Mouse (Mus musculus) CH12.LX (cell line): ENCODE measurements around the gene S100a7a.

Source experiments
- CHD2 ChIP-seq: IDR thresholded peaks from 2 replicates; pipeline ENCODE4 v1.6.1; 2011; ENCODE audit warnings: low read length, improper control_type of control experiment
- E2F4 ChIP-seq: IDR thresholded peaks from 2 replicates; pipeline ENCODE4 v1.6.1; 2011; ENCODE audit warnings: low read depth, low read length, improper control_type of control experiment; ENCODE audit not compliant: insufficient replicate concordance
- ETS1 ChIP-seq: conservative IDR thresholded peaks from 2 replicates; pipeline ENCODE4 v1.6.1; 2012; ENCODE audit warnings: low read depth, mild to moderate bottlenecking, inconsistent platforms, low read length, improper control_type of control experiment, moderate library complexity
- JUND ChIP-seq: conservative IDR thresholded peaks from 2 replicates; pipeline ENCODE4 v1.6.1; 2011; ENCODE audit warnings: low read depth, low read length, improper control_type of control experiment
- MAX ChIP-seq: IDR thresholded peaks from 2 replicates; pipeline ENCODE4 v1.6.1; 2011; ENCODE audit warnings: low read length, improper control_type of control experiment
- POLR2A ChIP-seq: IDR thresholded peaks from 2 replicates; pipeline ENCODE4 v1.6.1; 2011; ENCODE audit warnings: low read depth, mild to moderate bottlenecking, improper control_type of control experiment, low read length
- RAD21 ChIP-seq: IDR thresholded peaks from 2 replicates; pipeline ENCODE4 v1.6.1; 2011; ENCODE audit warnings: low read depth, mild to moderate bottlenecking, low read length, improper control_type of control experiment, moderate library complexity

DNA sequence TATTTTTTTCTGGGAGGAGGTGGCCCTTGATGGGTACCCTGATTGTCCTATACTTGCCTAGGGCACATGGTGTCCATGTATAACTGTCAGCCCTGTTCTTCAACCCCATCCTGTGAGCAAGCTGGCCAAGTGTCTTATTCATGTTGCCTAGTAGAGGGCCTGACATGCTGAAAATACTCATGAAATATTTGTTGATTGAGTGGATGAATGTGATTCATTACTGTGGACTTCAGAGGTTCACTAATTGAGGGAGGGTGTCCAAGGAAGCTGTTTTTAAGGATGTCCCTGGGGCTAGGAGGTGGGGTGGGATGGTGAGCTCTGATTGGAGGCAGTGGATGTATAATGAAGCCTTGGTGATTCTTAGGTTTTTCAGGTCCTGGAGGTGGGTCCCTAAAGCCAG, at the start of gene S100a7a:
- TF ChIP-seq MAX (no peak), RAD21 (no peak), JUND (no peak), E2F4 (no peak), ETS1 (no peak), POLR2A (no peak), CHD2 (no peak)
